Mouse (Mus musculus) spleen, postnatal 36 days (tissue): ENCODE measurements around the gene Trappc3l.
"Not testable (repeated sequence)": the region's sequence is repeated elsewhere in the genome, so short reads cannot be mapped to it uniquely, and the experiment has no call there.

Source experiments
- DNase-seq, 2 experiments: peaks; one replicate each; pipeline ENCODE4 v3.0.0; 2022; ENCODE audit warnings: low spot score in 2 of 2, mixed read lengths in 1 of 2

Trappc3l gene

GRCm38 (mm10) chr10:34037401-34037800 is at the start of gene Trappc3l:
TSS of gene Trappc3l (plus strand) at chr10:34037597.
- no peak for DNase-seq

- not testable (repeated sequence) for DNase-seq
Measured at GRCm38 (mm10) chr10:33996686-33997085, 40.7 kb upstream of the Trappc3l start.

- no peak for DNase-seq
Measured at GRCm38 (mm10) chr10:33998397-33998796, 39.0 kb upstream of the Trappc3l start.

GRCm38 (mm10) chr10:34012581-34012980 is 24.8 kb upstream of the Trappc3l start:
- no peak for DNase-seq

- DNase-seq, result no peak
Measured at GRCm38 (mm10) chr10:34013241-34013640, 24.2 kb upstream of the Trappc3l start.

GRCm38 (mm10) chr10:34018746-34019301 is 18.6 kb upstream of the Trappc3l start:
- DNase-seq, result no peak

- peak; percentile 95 to 97 for DNase-seq
Measured at GRCm38 (mm10) chr10:34019302-34020075, 17.9 kb upstream of the Trappc3l start, which contains the start of gene Rwdd1. TSS of gene Rwdd1 (minus strand) at chr10:34019624.

- DNase-seq, result no peak
Measured at GRCm38 (mm10) chr10:34030322-34030721, 7.1 kb upstream of the Trappc3l start.

- peak; percentile 51 to 59 for DNase-seq
Measured at GRCm38 (mm10) chr10:34033630-34034305, 3.6 kb upstream of the Trappc3l start.

- no peak for DNase-seq
Measured at GRCm38 (mm10) chr10:34036587-34036986, 810 bp upstream of the Trappc3l start.

GRCm38 (mm10) chr10:34044210-34044609 is 6.8 kb downstream of the Trappc3l start, which contains the start of gene Calhm4:
TSS of gene Calhm4 (minus strand) at chr10:34044310.
- DNase-seq, result no peak

GRCm38 (mm10) chr10:34053987-34054386 is 16.6 kb downstream of the Trappc3l start:
- DNase-seq, result no peak

GRCm38 (mm10) chr10:34066591-34066990 is 29.2 kb downstream of the Trappc3l start:
- no peak for DNase-seq

GRCm38 (mm10) chr10:34069606-34070005 is 32.2 kb downstream of the Trappc3l start:
- no peak for DNase-seq

GRCm38 (mm10) chr10:34070999-34071492 is 33.6 kb downstream of the Trappc3l start:
- DNase-seq, result no peak

GRCm38 (mm10) chr10:34071650-34072049 is 34.3 kb downstream of the Trappc3l start:
- DNase-seq, result no peak

GRCm38 (mm10) chr10:34074522-34075200 is 37.3 kb downstream of the Trappc3l start:
- DNase-seq, result no peak

GRCm38 (mm10) chr10:34086514-34086913 is 49.1 kb downstream of the Trappc3l start:
- DNase-seq, result no peak

- DNase-seq, result no peak
Measured at GRCm38 (mm10) chr10:34088515-34088914, 51.1 kb downstream of the Trappc3l start.

- no peak for DNase-seq
Measured at GRCm38 (mm10) chr10:34089517-34089916, 52.1 kb downstream of the Trappc3l start.

- DNase-seq, result no peak
Measured at GRCm38 (mm10) chr10:34090481-34090880, 53.1 kb downstream of the Trappc3l start.

- no peak for DNase-seq
Measured at GRCm38 (mm10) chr10:34091888-34092287, 54.5 kb downstream of the Trappc3l start.
